Mouse (Mus musculus) bone marrow, adult 2 months (tissue): ENCODE results near the gene Gm49425.

Source experiments
- CTCF ChIP-seq: fragments of 200-500 bp; IDR thresholded peaks from 2 replicates; pipeline ENCODE4 v1.5.1; 2011; ENCODE audit warnings: low read length, control low read depth; ENCODE audit not compliant: control insufficient read depth, insufficient read depth
- POLR2A ChIP-seq: fragments of 200-500 bp; IDR thresholded peaks from 2 replicates; pipeline ENCODE4 v1.6.1; 2011; ENCODE audit warnings: low read depth, mild to moderate bottlenecking, control low read depth, low read length, borderline replicate concordance; ENCODE audit not compliant: control insufficient read depth

DNA sequence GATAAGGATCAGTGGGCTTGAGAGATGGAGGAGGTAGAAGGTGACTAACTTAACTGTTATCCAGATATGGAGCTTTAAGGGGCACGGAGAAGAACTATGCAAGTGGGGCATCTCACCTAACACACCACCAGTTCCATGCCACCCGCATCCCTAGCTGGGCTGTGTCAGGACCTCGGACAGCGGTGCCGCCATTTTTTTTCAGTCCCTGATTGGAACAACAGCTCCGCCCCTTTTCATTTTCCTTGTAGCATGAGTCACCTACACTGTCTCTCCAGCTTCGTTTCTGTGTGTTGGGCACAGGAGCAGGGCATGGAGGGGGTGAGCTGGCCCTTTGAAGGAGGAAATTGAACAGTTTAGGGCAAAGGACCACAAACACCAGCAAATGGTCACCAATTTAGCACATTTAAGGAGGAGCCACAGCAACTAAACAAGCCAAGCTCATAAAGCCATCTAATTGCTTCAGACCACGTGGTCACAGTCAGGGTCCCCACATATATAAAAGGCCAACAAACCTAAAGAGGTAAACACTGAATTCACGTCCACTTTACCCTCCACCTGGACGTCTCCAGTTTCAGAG lies 44.0 kb downstream of the Gm49425 start, which contains the start of gene Krt86:
- TF ChIP-seq CTCF (no peak), POLR2A (no peak)
